Mouse (Mus musculus) retina, postnatal 7 days (tissue): ENCODE results near the gene Rbmxl2.
A peak's percentile ranks its signal among the peaks of the same experiment; 100 is the strongest.

Source experiments
- DNase-seq: peaks from one replicate; pipeline ENCODE4 v3.0.0-alpha.2; 2012; ENCODE audit warnings: low read depth, low spot score

Rbmxl2 gene

DNA sequence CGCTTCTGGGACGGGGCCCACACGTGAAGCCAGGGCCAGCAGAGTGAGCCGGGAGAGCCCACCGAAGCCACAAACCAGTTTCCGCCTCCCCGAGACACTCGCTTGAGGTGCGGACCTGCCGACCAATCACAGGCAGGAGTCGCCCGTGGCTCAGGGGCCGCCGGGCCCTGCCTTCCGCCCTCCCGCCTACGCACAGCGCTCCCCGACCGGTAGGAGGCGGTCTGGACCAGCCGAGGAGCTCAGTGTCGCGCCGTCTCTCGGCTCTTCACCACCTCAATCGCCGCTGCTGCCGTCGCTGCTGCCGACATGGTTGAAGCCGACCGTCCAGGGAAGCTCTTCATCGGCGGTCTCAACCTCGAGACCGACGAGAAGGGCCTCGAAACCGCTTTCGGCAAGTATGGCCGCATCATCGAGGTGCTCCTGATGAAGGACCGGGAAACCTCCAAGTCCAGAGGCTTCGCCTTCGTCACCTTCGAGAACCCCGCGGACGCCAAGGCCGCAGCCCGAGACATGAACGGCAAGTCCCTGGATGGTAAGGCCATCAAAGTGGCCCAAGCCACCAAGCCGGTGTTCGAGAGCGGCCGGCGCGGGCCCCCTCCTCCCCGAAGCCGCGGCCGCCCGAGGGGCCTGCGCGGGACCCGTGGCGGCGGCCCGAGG, at the start of gene Rbmxl2:
Rbmxl2 (plus strand) TSS at position 242 of the 657 bp plus-strand sequence.
- no peak for DNase-seq

DNA sequence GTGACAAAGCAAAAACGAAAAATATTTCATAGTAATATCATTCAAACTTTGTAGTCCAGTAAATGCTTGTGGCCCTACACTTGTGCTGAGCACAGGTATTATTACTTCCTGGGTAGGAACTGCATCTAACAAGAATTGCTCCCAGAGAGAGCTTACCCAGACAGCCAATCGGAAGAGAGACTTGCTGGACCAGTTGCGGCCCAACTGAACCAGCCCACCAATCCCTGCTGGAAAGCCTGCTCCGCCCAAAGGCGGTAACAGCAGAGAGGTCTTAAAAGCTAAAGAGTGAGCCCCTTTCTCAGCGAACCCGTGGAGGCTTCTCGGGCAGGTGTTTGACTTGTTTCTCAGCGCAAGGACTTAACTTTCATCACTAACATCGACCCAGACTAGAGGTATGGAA, 42.6 kb upstream of the Rbmxl2 start, which contains the start of gene Nlrp14:
Nlrp14 (plus strand) TSS at position 301 of the 400 bp plus-strand sequence.
- DNase-seq: no peak

DNA sequence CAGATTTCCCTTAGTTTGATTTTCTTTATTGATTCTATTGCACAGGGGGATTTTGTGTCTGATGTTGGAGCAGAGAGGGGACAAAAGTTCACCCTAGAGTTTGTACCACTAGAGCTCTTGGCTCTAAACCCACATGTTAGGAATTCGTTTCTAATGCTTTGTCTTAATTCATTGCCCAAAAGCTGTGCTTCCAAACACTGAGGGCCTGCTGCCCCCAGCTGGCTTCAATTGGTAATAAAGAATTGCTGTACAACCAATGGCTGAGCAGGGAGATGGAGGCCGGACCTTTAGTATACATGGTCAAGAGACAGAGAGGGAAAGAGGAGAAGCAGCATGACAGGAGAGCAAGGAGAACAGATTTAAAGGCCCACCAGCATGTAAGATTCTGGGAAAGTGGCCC, 28.8 kb upstream of the Rbmxl2 start:
- no peak for DNase-seq

DNA sequence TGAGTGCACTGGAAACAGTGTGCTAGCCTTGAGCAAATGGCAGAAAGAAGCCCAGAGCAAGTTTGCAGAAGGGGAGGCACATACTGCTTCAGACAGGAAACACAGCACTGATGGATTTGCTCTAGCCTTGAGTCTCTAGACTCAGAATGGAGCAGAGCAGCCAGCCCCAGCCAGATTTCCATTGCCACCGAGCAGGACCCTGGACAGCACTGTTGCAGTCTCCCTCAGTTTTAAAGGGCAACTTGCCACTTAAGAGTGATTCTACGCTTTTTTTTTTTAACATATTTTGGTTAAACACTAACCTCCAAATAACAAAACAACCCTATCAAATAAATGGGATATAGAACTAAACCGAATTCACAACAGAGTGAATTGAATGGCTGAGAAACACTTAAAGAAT, 7.4 kb upstream of the Rbmxl2 start:
- DNase-seq: no peak

DNA sequence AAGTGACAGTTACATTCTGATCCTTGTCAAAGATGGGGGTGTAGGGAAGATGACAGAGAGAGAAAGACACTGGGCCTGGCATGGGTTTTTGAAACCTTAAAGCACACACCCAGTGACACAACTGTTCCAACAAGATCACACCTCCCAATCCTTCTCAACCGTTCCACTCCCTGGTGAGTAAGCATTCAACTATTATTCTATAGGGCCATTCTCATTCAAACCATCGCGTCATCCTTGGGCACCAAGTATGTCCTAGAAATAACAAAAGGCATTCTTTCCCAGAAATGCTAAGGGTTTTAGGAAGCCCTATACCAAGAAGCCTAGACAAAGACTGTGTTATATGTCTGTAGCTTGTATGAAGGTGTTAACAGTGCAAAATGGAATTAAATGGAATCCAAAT, 1.4 kb upstream of the Rbmxl2 start:
- no peak for DNase-seq

DNA sequence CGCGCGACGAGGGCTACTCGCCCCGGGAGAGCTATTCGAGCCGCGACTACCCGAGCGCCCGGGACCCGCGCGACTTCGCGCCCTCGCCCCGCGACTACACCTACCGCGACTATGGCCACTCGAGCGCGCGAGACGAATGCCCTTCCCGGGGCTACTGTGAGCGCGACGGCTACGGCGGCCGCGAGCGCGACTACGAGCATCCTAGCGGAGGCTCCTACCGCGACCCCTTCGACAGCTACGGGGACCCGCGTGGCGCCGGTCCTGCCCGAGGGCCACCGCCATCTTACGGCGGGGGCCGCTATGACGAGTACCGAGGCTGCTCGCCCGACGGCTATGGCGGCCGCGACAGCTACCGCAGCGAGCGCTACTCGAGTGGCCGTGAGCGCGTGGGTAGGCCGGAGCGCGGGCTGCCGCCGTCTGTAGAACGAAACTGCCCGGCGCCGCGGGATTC, 906 bp downstream of the Rbmxl2 start:
- no peak for DNase-seq

DNA sequence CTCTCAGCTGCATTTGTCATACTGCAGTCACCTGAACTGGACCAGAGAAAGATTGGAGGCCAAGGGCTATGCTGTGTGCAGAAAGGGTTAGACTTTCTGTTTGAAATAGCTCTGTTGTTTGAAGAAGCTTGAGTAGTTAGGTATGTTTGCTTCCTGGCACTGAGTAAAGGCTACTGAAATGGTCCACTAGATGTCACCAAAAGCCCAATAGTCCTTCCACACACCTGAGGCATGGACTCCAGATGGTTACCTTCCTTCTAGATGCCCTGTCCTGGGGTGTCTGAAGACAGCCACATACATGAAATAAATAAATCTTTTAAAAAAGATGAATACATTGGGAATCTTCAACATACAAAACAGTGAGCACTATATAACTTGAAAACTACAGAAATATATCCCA, 6.5 kb downstream of the Rbmxl2 start:
- DNase-seq: peak; percentile 38

DNA sequence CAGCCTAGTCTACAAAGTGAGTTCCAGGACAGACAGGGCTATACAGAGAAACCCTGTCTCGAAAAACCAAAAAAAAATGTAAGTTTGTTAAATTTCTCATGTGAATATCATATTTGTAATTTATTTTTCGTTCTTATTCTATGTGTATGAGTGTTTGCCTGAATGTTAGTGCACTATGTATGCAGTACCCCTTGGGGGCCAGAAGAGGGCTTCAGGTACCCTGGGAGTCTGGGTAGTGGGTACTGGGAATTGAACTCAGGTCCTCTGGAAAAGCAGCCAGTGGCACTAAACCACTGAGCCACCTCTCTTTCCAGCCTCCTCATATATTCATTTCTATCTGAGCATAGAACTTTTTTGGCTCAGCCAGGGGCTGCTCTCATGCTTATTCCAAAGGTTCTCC, 7.6 kb downstream of the Rbmxl2 start:
- DNase-seq: no peak

DNA sequence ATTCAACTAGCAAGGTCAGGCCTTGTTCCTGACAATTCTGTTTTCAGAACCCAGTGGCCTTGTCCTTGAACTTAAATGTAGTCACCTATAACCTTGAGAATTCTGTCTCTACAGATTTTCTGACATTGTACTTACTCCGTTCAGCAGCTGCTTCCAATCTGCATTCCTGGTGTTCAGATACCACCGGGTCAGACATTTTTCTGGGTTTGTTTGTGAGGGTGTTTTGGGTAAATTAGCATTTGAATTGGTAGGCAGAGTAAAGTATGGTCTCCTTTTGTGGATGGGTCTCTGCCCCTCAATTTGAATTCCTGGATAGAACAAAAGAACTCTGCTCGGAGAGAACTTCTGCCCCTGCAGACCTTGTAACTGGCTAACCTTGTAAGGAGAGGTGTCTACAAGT, 27.6 kb downstream of the Rbmxl2 start:
- DNase-seq: no peak

DNA sequence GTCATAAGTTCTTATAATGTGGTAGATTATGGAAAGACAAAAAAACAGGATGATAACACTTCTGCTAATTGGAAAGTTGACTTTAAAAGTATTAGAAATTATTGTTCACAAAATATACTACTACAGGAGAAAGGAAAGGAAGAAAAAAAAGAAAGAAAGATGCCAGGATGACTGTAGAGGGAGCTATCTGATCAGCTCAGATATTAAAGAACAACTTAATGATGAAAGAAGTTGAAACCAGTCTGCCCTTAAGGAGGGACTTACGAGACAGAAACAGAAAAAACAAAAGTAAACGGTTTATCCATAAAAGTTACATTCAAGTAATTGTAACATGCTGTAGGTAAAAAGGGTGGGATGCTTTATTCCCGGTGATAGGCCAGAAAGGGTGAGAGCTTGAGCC, 28.3 kb downstream of the Rbmxl2 start:
- no peak for DNase-seq

DNA sequence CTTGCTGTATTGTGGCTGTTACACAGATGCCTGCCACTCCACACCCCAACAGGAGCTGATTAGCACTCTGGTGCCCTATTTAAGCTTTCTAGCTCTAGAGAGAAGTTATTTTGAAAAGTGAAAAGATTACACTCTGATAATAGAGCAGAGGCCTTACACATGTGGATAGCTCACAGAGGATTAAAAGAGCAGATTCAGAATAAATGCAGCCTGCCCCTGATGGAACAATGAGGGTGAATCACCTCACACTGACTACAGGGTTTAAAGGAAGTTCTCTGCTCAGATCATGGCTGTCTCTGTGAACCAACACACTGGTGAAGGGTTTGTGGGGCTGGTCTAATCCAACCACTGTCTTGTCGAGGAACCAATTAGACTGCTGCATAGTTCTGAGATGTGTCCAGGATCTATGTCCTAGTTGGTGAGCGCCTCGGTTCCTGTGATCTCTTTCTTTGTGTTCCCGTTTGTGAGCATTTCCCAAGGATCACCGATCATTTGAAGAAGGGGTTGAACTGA, 32.2 kb downstream of the Rbmxl2 start:
- no peak for DNase-seq

DNA sequence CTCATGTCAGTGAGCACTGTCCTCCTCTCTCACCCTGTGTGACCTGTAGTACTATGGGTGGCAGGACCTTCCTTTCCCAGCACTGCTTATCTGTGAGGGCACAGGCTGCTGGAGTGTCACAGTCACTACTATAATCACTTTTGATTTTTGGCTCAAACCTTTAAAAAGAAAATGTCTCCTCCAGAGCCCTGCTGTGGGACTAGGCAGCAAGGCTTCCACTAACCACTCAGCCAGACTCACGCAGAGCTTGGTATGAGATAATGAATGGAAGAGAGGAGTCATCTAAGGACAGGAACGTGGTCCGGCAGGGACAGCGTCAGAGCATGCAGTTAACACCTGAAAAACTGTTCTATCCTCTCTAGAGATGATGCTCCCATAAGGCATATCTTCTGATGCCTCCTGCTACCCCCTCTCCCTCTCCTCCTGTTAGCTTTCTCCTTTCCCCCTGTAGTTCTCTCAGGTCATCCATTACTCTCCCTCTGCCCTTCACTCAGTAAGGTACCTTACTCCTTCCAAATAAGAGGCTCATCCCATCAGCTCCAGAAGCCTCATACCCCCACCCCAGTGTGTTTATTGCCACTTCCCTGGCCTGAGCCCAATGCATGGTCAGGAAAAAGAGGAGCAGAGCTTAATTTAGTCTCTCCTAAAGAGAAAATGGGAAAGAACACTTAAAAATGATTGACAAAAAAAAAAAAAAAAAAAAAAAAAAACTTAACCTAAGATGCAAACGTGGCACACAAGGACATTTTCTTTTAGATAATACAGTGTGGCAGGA, 41.2 kb downstream of the Rbmxl2 start:
- no peak for DNase-seq

DNA sequence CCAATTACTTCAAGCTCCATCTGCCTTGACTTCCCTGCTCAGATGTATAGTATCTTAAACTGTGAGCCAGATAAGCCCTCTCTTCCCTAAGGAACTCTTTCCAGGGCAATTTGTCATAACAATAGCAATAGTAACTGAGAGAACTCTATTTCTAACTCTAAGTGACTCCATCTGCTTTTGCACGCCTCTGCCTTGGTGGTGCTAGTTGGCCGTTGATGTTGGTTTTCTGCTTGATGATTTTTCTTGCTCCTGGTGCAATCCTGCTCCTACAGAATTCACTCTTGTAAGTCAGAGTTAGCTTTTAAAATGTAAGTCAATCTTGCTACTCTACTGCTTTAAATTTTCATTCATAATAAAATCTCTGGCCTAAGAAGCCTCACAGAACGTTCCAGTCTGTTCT, 44.1 kb downstream of the Rbmxl2 start:
- no peak for DNase-seq

DNA sequence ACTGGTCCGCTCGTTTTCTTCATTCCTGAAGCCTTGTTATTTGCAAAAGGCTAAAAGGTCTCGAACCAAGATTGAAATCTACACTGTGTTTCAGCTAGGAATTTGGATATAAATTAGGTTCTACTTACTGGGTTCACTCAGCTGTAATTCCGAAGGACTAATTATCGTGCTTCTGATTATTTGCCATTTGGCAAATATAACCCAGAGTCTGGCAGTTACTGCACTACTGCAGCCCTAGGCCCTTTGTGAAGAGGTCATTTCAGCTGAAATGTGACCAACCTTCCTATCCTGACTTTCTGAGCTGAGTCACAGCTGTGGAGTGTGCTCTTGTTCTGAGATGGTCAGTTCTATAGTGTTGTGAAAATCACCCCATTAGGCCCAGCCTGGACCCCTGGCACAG, 50.7 kb downstream of the Rbmxl2 start:
- DNase-seq: no peak
